In the genomic region with DNA sequence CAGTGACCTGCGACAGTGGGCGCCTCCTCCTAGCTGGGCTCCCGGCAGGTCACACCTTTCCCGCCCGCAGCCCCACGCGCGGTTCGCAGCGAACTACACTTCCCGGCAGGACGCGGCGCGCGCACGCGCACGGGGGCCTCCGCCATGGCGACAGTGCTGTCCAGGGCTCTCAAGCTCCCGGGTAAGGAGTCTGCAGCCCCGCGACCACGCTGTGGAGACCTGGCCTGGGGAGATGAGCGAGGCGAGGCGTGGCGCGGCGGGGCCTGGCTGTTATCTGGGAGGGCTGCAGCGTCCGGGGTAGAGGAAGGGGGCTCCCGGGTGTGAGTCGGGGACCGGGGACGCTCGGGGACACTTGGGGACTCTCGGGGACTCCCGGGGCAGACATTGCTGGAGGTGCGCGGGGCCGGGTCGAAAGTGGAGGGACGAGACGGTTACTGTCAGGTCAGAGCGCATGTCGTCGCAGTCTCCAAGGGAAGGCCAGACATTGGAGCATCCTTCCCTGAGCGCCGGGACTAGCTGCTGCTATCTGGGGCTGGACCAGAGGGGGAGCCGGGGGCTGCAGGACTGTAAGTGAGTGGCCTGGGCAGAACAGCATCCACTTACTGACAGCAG, we compare ENCODE assay signal across 8 mouse cellular contexts. TPM values are rescaled to one million over a fixed set of nuclear protein-coding genes. Genes with fewer than 3 reads are reported as not detected.
DNase-seq lines count a peak whose midpoint lies in the region; ATAC-seq lines count a peak whose summit lies in the region.

Gene Fam234b, plus strand, starts transcription at position 57 of the 612 bp plus-strand sequence.
Gene Hebp1, minus strand, starts transcription at position 102 of the 612 bp plus-strand sequence.

- no peaks in the 10 kb centered on the region for H3K36me3 ChIP-seq in lung, embryonic 16.5 days (ENCODE audit: control insufficient read depth, insufficient read depth, low read length)

- ATAC-seq in frontal cortex, adult (ENCODE audit: low TSS enrichment), result peak; percentile 65
- ATAC-seq in hematopoietic stem cell, adult 5-6 weeks (replicated peaks in 1 of 2; ENCODE audit: insufficient read depth in 1 of 2, low FRiP score in 2 of 2, low TSS enrichment in 1 of 2, low read depth in 1 of 2, poor library complexity in 2 of 2, severe bottlenecking in 2 of 2), result peak; percentile 61 to 67
- peak; percentile 88 for ATAC-seq in lung, embryonic 16.5 days (ENCODE audit: low read depth)

- H3K9me3 ChIP-seq in lung, embryonic 16.5 days (ENCODE audit: control insufficient read depth, low read length), result no peaks in the 10 kb centered on the region

- under 1% methylated on average over 49 of the region's 52 CpGs for WGBS in lung, embryonic 16.5 days

- H3K27ac ChIP-seq in lung, embryonic 16.5 days (ENCODE audit: low read length), result peak within 1 kb of the TSS; percentile 47

- peaks cover 15% of the 10 kb centered on the region for H3K4me1 ChIP-seq in lung, embryonic 16.5 days (replicated peaks; ENCODE audit: control insufficient read depth, insufficient read depth, low read length)

- no peaks in the 10 kb centered on the region for H3K27me3 ChIP-seq in lung, embryonic 16.5 days (ENCODE audit: control insufficient read depth, insufficient read depth, low read depth, low read length)

- H3K4me3 ChIP-seq in lung, embryonic 16.5 days (ENCODE audit: low read length), result peak within 1 kb of the TSS; percentile 90

- peak within 1 kb of the TSS; percentile 90 for H3K9ac ChIP-seq in lung, embryonic 16.5 days (ENCODE audit: low read length)

- peak; percentile 81 for DNase-seq in Muller cell, postnatal 12 days (ENCODE audit: inconsistent ontology term)
- DNase-seq in cerebellum, adult 9-10 months, result peak; percentile 88
- peak; percentile 83 for DNase-seq in layer of hippocampus, adult 9-11 months
- peak; percentile 76 for DNase-seq in ovary, postnatal 14 days (ENCODE audit: low spot score)
- DNase-seq in thymus, postnatal 10 days (ENCODE audit: low spot score in 2 of 2), result peak; percentile 74 to 88

- H3K4me2 ChIP-seq in lung, embryonic 16.5 days (ENCODE audit: low read depth, low read length), result peak within 1 kb of the TSS; percentile 95

RNA-seq across cellular contexts. Expression of gene Fam234b, which starts in this region (rescaled TPM):
- 14.1 and 15.5 TPM in 2 replicates for total RNA-seq in hematopoietic stem cell, adult 5-6 weeks (2017)
- polyA plus RNA-seq in lung, embryonic 16.5 days (2015; fragmentation: Nextera tagmentation; extraction: Ambion mirVana), result 22.8 and 26.0 TPM in 2 replicates

RNA-seq across cellular contexts. Expression of gene Hebp1, which starts in this region (rescaled TPM):
- total RNA-seq in hematopoietic stem cell, adult 5-6 weeks (2017), result 19.4 and 54.6 TPM in 2 replicates
- 11.4 and 18.4 TPM in 2 replicates for polyA plus RNA-seq in lung, embryonic 16.5 days (2015; fragmentation: Nextera tagmentation; extraction: Ambion mirVana)

Comparison
In these comparisons a context has a peak if more than half of its experiments do, and no peak if none do; other contexts are left out.
1. Peak in every context shown above with its lines: DNase-seq, ATAC-seq, H3K4me3 ChIP-seq and H3K27ac ChIP-seq.